Mouse (Mus musculus) right cerebral cortex, adult 18-20 months (tissue): ENCODE data around the gene Morn1.
"Not testable (repeated sequence)": the region's sequence is repeated elsewhere in the genome, so short reads cannot be mapped to it uniquely, and the experiment has no call there.

Experiments
- DNase-seq: peaks from one replicate; pipeline ENCODE4 v3.0.0; 2022; ENCODE audit warnings: mixed read lengths

Morn1 gene

GRCm38 (mm10) chr4:155086108-155087024, at the start of gene Morn1, which contains the start of gene Rer1:
Morn1 (plus strand) TSS chr4:155086577.
Rer1 (minus strand) TSS chr4:155086382.
- peak; percentile 100 for DNase-seq

GRCm38 (mm10) chr4:155040197-155040596, 46.2 kb upstream of the Morn1 start:
- DNase-seq, result peak; percentile 69

GRCm38 (mm10) chr4:155040696-155041095, 45.7 kb upstream of the Morn1 start:
- DNase-seq, result peak; percentile 34

GRCm38 (mm10) chr4:155042606-155043288, 43.6 kb upstream of the Morn1 start:
- DNase-seq, result peak; percentile 67

- no peak for DNase-seq
Observed at GRCm38 (mm10) chr4:155043289-155043625, 43.1 kb upstream of the Morn1 start.

- no peak for DNase-seq
Observed at GRCm38 (mm10) chr4:155046636-155047035, 39.7 kb upstream of the Morn1 start.

- no peak for DNase-seq
Observed at GRCm38 (mm10) chr4:155050116-155050515, 36.3 kb upstream of the Morn1 start.

GRCm38 (mm10) chr4:155056724-155057123, 29.7 kb upstream of the Morn1 start, which contains the start of gene Plch2:
Plch2 (minus strand) TSS chr4:155056784.
- DNase-seq, result no peak

- DNase-seq, result no peak
Observed at GRCm38 (mm10) chr4:155058325-155058724, 28.1 kb upstream of the Morn1 start.

GRCm38 (mm10) chr4:155063895-155064294, 22.5 kb upstream of the Morn1 start:
- no peak for DNase-seq

GRCm38 (mm10) chr4:155064474-155064873, 21.9 kb upstream of the Morn1 start:
- DNase-seq, result no peak

GRCm38 (mm10) chr4:155065970-155066833, 20.2 kb upstream of the Morn1 start:
- DNase-seq, result peak; percentile 89

GRCm38 (mm10) chr4:155066834-155067522, 19.4 kb upstream of the Morn1 start, which contains the start of gene Pex10:
Pex10 (plus strand) TSS chr4:155067016.
- DNase-seq, result peak; percentile 97

GRCm38 (mm10) chr4:155068357-155068972, 17.9 kb upstream of the Morn1 start:
- DNase-seq, result peak; percentile 16

GRCm38 (mm10) chr4:155069191-155069590, 17.2 kb upstream of the Morn1 start:
- DNase-seq, result peak; percentile 33

- DNase-seq, result no peak
Observed at GRCm38 (mm10) chr4:155070199-155070598, 16.2 kb upstream of the Morn1 start.

- DNase-seq, result no peak
Observed at GRCm38 (mm10) chr4:155070921-155071320, 15.5 kb upstream of the Morn1 start.

GRCm38 (mm10) chr4:155074418-155074817, 12.0 kb upstream of the Morn1 start:
- no peak for DNase-seq

- no peak for DNase-seq
Observed at GRCm38 (mm10) chr4:155075137-155075536, 11.2 kb upstream of the Morn1 start.

- no peak for DNase-seq
Observed at GRCm38 (mm10) chr4:155075813-155076212, 10.6 kb upstream of the Morn1 start.

GRCm38 (mm10) chr4:155076677-155077076, 9.7 kb upstream of the Morn1 start:
- DNase-seq, result no peak

GRCm38 (mm10) chr4:155078808-155079207, 7.6 kb upstream of the Morn1 start:
- DNase-seq, result not testable (repeated sequence)
